Mouse (Mus musculus) kidney, postnatal 14 days (tissue): ENCODE measurements around the gene Zfp160.
"Not testable (repeated sequence)": the region's sequence is repeated elsewhere in the genome, so short reads cannot be mapped to it uniquely, and the experiment has no call there.

Experiments
- DNase-seq: peaks from one replicate; pipeline ENCODE4 v3.0.0; 2022; ENCODE audit warnings: mixed read lengths

Zfp160 gene

GRCm38 (mm10) chr17:21008382-21009331, at the start of gene Zfp160:
Gene Zfp160 (plus strand): TSS chr17:21008903.
- peak; percentile 93 for DNase-seq

- no peak for DNase-seq
Measured at GRCm38 (mm10) chr17:20960386-20960785, 48.3 kb upstream of the Zfp160 start.

GRCm38 (mm10) chr17:20965421-20965820, 43.3 kb upstream of the Zfp160 start:
- no peak for DNase-seq

GRCm38 (mm10) chr17:20966681-20967080, 42.0 kb upstream of the Zfp160 start:
- no peak for DNase-seq

- DNase-seq = no peak
Measured at GRCm38 (mm10) chr17:20993716-20994115, 15.0 kb upstream of the Zfp160 start.

- no peak for DNase-seq
Measured at GRCm38 (mm10) chr17:20996364-20996763, 12.3 kb upstream of the Zfp160 start, which contains the start of gene Vmn1r233. Gene Vmn1r233 (minus strand): TSS chr17:20996464.

- no peak for DNase-seq
Measured at GRCm38 (mm10) chr17:21009726-21010125, 1.0 kb downstream of the Zfp160 start.

- no peak for DNase-seq
Measured at GRCm38 (mm10) chr17:21018410-21019080, 9.8 kb downstream of the Zfp160 start.

- DNase-seq = not testable (repeated sequence)
Measured at GRCm38 (mm10) chr17:21048020-21048419, 39.3 kb downstream of the Zfp160 start.

GRCm38 (mm10) chr17:21050901-21051300, 42.2 kb downstream of the Zfp160 start:
- DNase-seq = no peak

GRCm38 (mm10) chr17:21051341-21051740, 42.6 kb downstream of the Zfp160 start:
- not testable (repeated sequence) for DNase-seq

GRCm38 (mm10) chr17:21051919-21052318, 43.2 kb downstream of the Zfp160 start:
- not testable (repeated sequence) for DNase-seq

GRCm38 (mm10) chr17:21053267-21053666, 44.6 kb downstream of the Zfp160 start:
- no peak for DNase-seq

GRCm38 (mm10) chr17:21055111-21055510, 46.4 kb downstream of the Zfp160 start:
- not testable (repeated sequence) for DNase-seq

GRCm38 (mm10) chr17:21065501-21065900, 56.8 kb downstream of the Zfp160 start:
- DNase-seq = no peak

GRCm38 (mm10) chr17:21067036-21067435, 58.3 kb downstream of the Zfp160 start:
- no peak for DNase-seq

GRCm38 (mm10) chr17:21069443-21069842, 60.7 kb downstream of the Zfp160 start:
- not testable (repeated sequence) for DNase-seq

- DNase-seq = not testable (repeated sequence)
Measured at GRCm38 (mm10) chr17:21070971-21071370, 62.3 kb downstream of the Zfp160 start.
